Mouse (Mus musculus) forebrain, postnatal 0 days (tissue): Measurements from ENCODE around the gene Slc41a2. TPM values are rescaled to one million over a fixed set of nuclear protein-coding genes. Genes with fewer than 3 reads are reported as not detected.

Experiments used
- ATAC-seq: fragments of 200-750 bp; cut with Nextera tagmentation; 2 replicates; pipeline ENCODE4 v1.8.0; 2017; ENCODE audit warnings: mild to moderate bottlenecking, moderate library complexity
- DNase-seq: peaks from one replicate; pipeline ENCODE4 v3.0.0-alpha.2; 2015
- H3K27ac ChIP-seq: fragments of 300-500 bp; sonication (generic); 2 replicates; pipeline ENCODE4 v1.5.1; 2014; ENCODE audit warnings: low read depth, mild to moderate bottlenecking, antibody characterized with exemption, low read length, moderate library complexity, mixed read lengths
- H3K27me3 ChIP-seq: fragments of 300-500 bp; sonication (generic); 2 replicates; pipeline ENCODE4 v1.6.1; 2014; ENCODE audit warnings: mild to moderate bottlenecking, low read length, mixed read lengths; ENCODE audit not compliant: insufficient read depth
- H3K36me3 ChIP-seq: fragments of 300-500 bp; sonication (generic); 2 replicates; pipeline ENCODE4 v1.6.1; 2014; ENCODE audit warnings: mild to moderate bottlenecking, moderate library complexity; ENCODE audit not compliant: insufficient read depth
- H3K4me1 ChIP-seq: fragments of 300-500 bp; sonication (generic); 2 replicates; pipeline ENCODE4 v1.6.1; 2014; ENCODE audit warnings: antibody characterized with exemption; ENCODE audit not compliant: insufficient read depth
- H3K4me2 ChIP-seq: fragments of 300-500 bp; sonication (generic); 2 replicates; pipeline ENCODE4 v1.6.1; 2014; ENCODE audit warnings: low read depth, mild to moderate bottlenecking, moderate library complexity
- H3K4me3 ChIP-seq: fragments of 300-500 bp; sonication (generic); 2 replicates; pipeline ENCODE4 v1.5.1; 2014; ENCODE audit warnings: low read depth, low read length, mixed read lengths
- H3K9ac ChIP-seq: fragments of 300-500 bp; sonication (generic); 2 replicates; pipeline ENCODE4 v1.6.1; 2014; ENCODE audit warnings: mild to moderate bottlenecking
- H3K9me3 ChIP-seq: fragments of 300-500 bp; sonication (generic); 2 replicates; pipeline ENCODE4 v1.6.1; 2016; ENCODE audit warnings: low read length
- CTCF ChIP-seq: sonication (generic); IDR thresholded peaks from 2 replicates; pipeline ENCODE4 v1.5.1; 2016; ENCODE audit warnings: antibody characterized with exemption, control low read depth, low read depth
- WGBS: fragments of 180-500 bp; shearing (Covaris S2); extraction: QIAGEN DNeasy Blood & Tissue Kit; methylation state at CpG from one replicate; pipeline ENCODE4 v1.1.7; 2014; 5-methylcytosine and 5-hydroxymethylcytosine counted together
- polyA plus RNA-seq: library from polyadenylated mRNA; unstranded; fragments of >200 nt; fragmentation: Nextera tagmentation; extraction: Ambion mirVana; gene quantifications from 2 replicates; pipeline ENCODE4 v1.2.1, GENCODE M21; 2015
- total RNA-seq: library from RNA; depleted of rRNA; stranded (reverse); fragments of >200 nt; gene quantifications from 2 replicates; pipeline ENCODE4 v1.2.3, GENCODE M21; 2014

Slc41a2 gene
- total and polyA plus RNA-seq, 2 experiments from 2014 or later, result 10.1 to 23.8 TPM

- no peaks in the 10 kb centered on the region for H3K9me3 ChIP-seq
- no peaks in the 10 kb centered on the region for H3K36me3 ChIP-seq
- WGBS, result 67% methylated on average over 5 of the region's 5 CpGs
- H3K4me2 ChIP-seq, result no peak overlapping the region
- H3K4me3 ChIP-seq, result no peak overlapping the region
- no peak for DNase-seq
- no peaks in the 10 kb centered on the region for H3K4me1 ChIP-seq
- H3K9ac ChIP-seq, result no peak overlapping the region
- no peaks in the 10 kb centered on the region for H3K27me3 ChIP-seq
- no peak overlapping the region for H3K27ac ChIP-seq
- no peak for TF ChIP-seq CTCF
- no peak for ATAC-seq
Measured at GRCm38 (mm10) chr10:83328791-83329190, 8.9 kb downstream of the Slc41a2 start.

GRCm38 (mm10) chr10:83326648-83327285 is 10.9 kb downstream of the Slc41a2 start:
- 91% methylated on average over 14 of the region's 14 CpGs for WGBS
- ATAC-seq (no peak), DNase-seq (no peak)
- Histone ChIP-seq H3K9me3 (no peaks in the 10 kb centered on the region), H3K9ac (no peak overlapping the region), H3K27me3 (no peaks in the 10 kb centered on the region), H3K4me3 (no peak overlapping the region), H3K36me3 (no peaks in the 10 kb centered on the region), H3K27ac (no peak overlapping the region), H3K4me2 (no peak overlapping the region), H3K4me1 (no peaks in the 10 kb centered on the region)
- no peak for TF ChIP-seq CTCF

- no peak for DNase-seq
- 90% methylated on average over 1 of the region's 1 CpGs for WGBS
- no peaks in the 10 kb centered on the region for H3K36me3 ChIP-seq
Measured at GRCm38 (mm10) chr10:83325903-83326302, 11.8 kb downstream of the Slc41a2 start.

GRCm38 (mm10) chr10:83324871-83325270 is 12.8 kb downstream of the Slc41a2 start:
- H3K27me3 ChIP-seq, result no peaks in the 10 kb centered on the region
- WGBS, result 82% methylated on average over 3 of the region's 3 CpGs
- no peak overlapping the region for H3K4me2 ChIP-seq
- H3K27ac ChIP-seq, result no peak overlapping the region
- no peaks in the 10 kb centered on the region for H3K36me3 ChIP-seq
- H3K9ac ChIP-seq, result no peak overlapping the region
- no peaks in the 10 kb centered on the region for H3K4me1 ChIP-seq
- H3K4me3 ChIP-seq, result no peak overlapping the region
- H3K9me3 ChIP-seq, result no peaks in the 10 kb centered on the region
- DNase-seq (no peak), ATAC-seq (no peak)
- no peak for TF ChIP-seq CTCF

More at GRCm38 (mm10) chr10:83325903-83326302, 11.8 kb downstream of the Slc41a2 start:
- Histone ChIP-seq H3K9ac (no peak overlapping the region), H3K27me3 (no peaks in the 10 kb centered on the region), H3K27ac (no peak overlapping the region), H3K4me3 (no peak overlapping the region), H3K4me2 (no peak overlapping the region), H3K4me1 (no peaks in the 10 kb centered on the region), H3K9me3 (no peaks in the 10 kb centered on the region)
- no peak for ATAC-seq
- TF ChIP-seq CTCF, result no peak

- no peaks in the 10 kb centered on the region for H3K4me1 ChIP-seq
- H3K4me3 ChIP-seq, result no peak overlapping the region
- no peaks in the 10 kb centered on the region for H3K36me3 ChIP-seq
- no peak overlapping the region for H3K27ac ChIP-seq
- DNase-seq, result no peak
- TF ChIP-seq CTCF, result no peak
- 43% methylated on average over 7 of the region's 7 CpGs for WGBS
- ATAC-seq, result no peak
- H3K9me3 ChIP-seq, result no peaks in the 10 kb centered on the region
- no peaks in the 10 kb centered on the region for H3K27me3 ChIP-seq
- no peak overlapping the region for H3K9ac ChIP-seq
- no peak overlapping the region for H3K4me2 ChIP-seq
Measured at GRCm38 (mm10) chr10:83322551-83323100, 15.1 kb downstream of the Slc41a2 start.

GRCm38 (mm10) chr10:83321528-83321927 is 16.2 kb downstream of the Slc41a2 start:
- no peak overlapping the region for H3K9ac ChIP-seq
- H3K27ac ChIP-seq, result no peak overlapping the region
- no peaks in the 10 kb centered on the region for H3K9me3 ChIP-seq
- no peaks in the 10 kb centered on the region for H3K36me3 ChIP-seq
- no peak overlapping the region for H3K4me3 ChIP-seq
- TF ChIP-seq CTCF, result no peak
- no peak overlapping the region for H3K4me2 ChIP-seq
- H3K4me1 ChIP-seq, result no peaks in the 10 kb centered on the region
- ATAC-seq (no peak), DNase-seq (no peak)
- WGBS, result 14% methylated on average over 6 of the region's 6 CpGs
- H3K27me3 ChIP-seq, result no peaks in the 10 kb centered on the region

GRCm38 (mm10) chr10:83320870-83321269 is 16.8 kb downstream of the Slc41a2 start:
- no peak for ATAC-seq
- no peak overlapping the region for H3K27ac ChIP-seq
- no peaks in the 10 kb centered on the region for H3K27me3 ChIP-seq
- 87% methylated on average over 7 of the region's 7 CpGs for WGBS
- H3K9ac ChIP-seq, result no peak overlapping the region
- no peaks in the 10 kb centered on the region for H3K4me1 ChIP-seq
- no peak for DNase-seq
- no peaks in the 10 kb centered on the region for H3K9me3 ChIP-seq
- H3K4me3 ChIP-seq, result no peak overlapping the region
- no peaks in the 10 kb centered on the region for H3K36me3 ChIP-seq
- no peak for TF ChIP-seq CTCF
- H3K4me2 ChIP-seq, result no peak overlapping the region
